Mouse (Mus musculus): Measurements from ENCODE around the gene Tmem80.

DNA sequence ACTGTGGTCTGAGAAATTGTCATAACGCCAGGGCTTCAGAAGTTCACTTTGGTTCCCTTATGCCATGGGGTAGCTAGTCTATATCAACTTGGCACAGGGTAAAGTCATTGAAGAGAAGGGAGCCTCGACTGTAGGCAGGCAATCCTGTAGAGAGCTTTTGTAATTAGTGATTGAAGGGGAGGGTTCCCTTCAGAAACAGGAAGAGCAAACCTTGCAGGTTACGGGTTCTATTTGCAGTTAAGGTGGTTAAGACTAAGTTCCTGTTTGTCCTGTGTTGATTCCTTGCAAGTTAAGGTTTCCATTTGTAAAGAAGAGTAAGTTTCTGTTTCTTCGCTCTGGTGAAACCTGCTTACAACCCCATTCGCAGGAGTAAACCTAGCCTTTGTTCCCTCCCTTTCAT, 42.4 kb downstream of the Tmem80 start:
- TF ChIP-seq CTCF (conservative IDR thresholded peaks at IDR 0.05; ENCODE audit: low read length) (no peak), NANOG (IDR thresholded peaks at IDR 0.05; ENCODE audit: borderline replicate concordance, low read length) (no peak)

All from E14TG2a.4 (cell line).